Mouse (Mus musculus) left cerebral cortex, adult 8-10 months (tissue): ENCODE data around the gene Alyref. TPM values are rescaled to one million over a fixed set of nuclear protein-coding genes. Genes with fewer than 3 reads are reported as not detected.
"Not testable (repeated sequence)": the region's sequence is repeated elsewhere in the genome, so short reads cannot be mapped to it uniquely, and the experiment has no call there.

Source experiments
- DNase-seq, 2 experiments: peaks; one replicate each; pipeline ENCODE4 v3.0.0; 2022; ENCODE audit warnings: low spot score in 2 of 2
- total RNA-seq, 4 experiments: library from RNA; stranded (reverse); gene quantifications; 2 replicates each; pipeline ENCODE4 v1.2.4; 2022

The Alyref gene
- total RNA-seq, 4 experiments from 2014 or later, result 47.7 to 64.6 (median 51.9) TPM

DNA sequence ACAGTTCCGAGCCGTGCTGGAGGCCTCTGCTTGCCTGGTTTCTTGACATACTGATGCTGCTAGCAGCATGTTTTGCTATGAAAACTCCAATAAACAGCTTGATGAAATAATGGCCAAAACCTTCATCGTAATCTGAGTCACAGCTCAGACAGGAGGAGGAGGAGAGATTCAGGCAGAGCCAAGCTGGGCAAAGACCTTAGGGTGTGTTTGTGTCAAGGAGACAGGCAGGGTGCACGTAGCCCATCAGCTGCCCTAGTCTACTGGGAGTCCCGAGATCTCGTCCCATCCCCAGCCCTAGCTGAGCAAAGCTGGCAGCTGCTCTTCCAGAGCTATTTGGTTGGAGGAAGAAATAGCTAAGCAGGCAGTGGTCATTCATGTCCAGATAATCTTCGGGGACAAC lies 7.5 kb upstream of the Alyref start:
- no peak for DNase-seq

DNA sequence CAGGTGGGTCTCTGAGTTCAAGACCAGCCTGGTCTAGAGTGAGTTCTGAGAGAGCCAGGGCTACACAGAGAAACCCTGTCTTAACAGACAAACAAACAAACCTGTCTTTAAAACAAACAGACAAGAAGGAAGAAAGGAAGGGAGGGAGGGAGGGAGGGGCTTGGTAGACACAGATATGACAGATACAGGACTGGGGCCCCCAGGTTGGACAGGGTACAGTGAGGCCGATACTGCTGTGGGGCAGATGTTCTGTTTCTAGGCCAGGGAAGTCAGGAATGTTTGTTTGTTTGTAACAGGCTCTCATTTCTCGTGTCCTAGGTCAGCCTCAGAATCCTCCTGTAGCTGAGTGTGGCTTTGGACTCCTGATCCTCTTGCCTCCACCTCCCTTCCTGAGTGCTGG lies 5.4 kb upstream of the Alyref start:
- DNase-seq, result no peak

DNA sequence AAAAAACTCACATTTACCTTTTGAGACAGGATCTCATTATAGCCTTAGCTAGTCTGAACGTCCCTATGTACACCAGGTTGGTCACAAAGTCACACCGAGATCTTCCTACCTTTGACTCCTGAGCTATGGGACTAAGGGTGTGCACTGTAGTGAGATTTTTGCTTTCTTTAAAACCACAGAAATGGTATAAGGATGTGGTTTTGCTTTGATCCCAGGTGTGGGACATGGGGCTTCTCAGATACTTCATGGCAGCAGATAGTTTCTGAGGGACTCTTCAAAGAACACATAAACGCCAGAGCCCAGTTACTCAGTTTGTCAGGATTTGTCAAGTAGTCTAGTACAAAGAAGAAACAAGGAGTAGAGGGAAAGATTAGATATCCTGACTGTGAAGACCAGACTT lies 2.6 kb upstream of the Alyref start:
- DNase-seq, result no peak

DNA sequence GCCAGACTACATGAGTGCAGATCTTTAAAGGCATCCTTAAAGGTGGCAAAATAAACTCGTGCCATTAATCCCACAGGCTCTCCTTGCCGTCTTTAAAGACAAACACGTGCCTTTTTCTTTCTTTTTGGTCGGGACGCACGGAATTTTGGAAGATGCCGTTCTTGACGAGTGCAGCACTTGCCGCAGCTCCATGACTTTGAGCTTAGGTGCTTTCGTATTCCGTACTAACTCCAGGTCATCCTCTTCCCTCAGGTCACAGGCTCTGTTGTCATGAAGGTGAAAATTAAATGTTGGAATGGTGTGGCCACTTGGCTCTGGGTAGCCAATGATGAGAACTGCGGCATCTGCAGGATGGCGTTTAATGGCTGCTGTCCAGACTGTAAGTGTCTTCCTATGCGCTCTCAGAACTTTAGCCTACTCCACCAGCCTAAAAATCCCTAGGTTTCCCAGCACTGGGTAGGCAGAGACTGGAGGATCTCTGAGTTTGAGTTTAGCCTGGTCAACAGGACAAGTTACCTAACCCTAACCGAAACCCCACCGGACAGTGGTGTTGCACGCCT lies 905 bp upstream of the Alyref start:
- DNase-seq, result no peak

DNA sequence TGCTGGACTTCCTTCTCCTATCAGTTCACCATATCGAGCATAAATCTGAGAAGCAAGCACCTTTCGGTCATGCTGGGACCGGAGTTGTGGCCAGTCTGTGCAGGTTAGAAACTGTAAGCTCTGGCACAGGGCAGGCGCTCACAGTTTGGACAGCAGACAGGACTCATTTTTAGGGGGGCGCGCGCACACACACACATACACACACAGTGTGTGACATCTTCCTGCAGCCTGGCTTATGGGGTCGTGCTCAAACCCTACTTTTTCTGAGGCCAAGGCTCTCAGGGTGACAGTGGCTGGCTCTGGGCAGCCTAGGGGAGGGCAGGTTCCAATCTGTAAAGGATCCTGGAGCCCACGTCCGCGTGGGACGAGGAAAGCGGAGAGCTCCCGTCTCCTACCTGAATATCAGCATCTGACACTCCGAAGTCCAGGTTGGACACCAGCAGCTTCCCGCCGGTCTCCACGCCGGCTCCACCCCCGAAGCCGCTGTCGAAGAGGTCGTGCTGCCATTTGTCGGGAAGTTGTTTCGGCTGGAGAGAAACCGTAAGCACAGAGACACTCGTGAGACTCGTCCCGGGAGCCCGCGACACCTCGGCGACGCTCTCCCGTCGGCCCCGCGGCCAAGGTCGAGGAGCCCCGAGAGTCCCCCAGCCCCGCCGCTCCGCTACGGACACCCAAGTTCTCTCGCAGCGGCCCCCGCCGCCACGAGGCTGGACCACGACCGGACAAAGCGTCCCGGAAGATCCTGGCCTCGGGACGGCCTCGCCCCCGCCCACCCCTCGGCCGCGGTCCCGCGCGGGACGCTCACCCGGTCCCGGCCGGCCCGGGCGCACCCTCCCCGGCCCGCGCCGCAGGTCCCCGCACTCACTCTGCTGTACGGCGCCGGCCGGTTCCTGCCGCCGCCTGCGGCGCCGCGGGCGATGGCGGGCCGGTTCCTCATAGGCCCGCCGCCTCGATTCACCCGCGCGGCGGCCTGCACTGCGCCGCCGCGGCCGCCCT lies 627 bp downstream of the Alyref start:
- no peak for DNase-seq

DNA sequence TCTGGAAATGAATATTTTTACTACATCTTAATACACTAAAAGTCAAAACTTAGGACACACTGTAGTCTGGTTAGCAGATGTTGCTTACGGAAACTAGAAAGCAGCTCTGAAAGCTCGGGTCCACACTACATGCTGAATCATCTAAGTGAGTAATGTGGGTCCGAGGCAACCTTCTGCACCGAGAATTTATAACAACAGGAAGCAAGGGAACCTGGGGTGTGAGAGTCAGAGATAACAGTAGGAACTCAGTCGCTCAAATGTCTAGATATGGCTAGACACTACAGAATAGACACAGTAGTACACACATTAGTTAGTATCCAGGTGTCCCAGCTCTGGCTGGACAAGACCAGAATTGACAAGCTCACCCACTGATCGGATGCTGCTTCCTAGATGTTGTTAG lies 9.6 kb downstream of the Alyref start:
- DNase-seq, result no peak

DNA sequence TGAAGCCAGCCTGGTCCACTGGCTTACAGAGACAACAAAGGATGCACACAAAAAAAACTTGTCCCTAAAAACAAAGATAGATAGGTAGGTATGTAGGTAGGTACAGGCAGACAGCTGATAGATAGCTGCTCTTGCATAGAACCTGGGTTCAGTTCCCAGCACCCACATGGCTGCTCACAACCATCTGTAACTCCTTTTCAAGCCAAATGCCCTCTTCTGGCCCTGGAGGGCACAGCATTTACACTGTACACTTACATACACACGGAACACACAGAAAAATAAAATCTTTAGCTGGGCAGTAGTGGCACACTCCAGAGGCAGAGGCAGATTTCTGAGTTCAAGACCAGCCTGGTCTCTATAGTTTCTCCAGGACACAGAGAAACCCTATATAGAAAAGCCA lies 14.2 kb downstream of the Alyref start:
- DNase-seq, result no peak

DNA sequence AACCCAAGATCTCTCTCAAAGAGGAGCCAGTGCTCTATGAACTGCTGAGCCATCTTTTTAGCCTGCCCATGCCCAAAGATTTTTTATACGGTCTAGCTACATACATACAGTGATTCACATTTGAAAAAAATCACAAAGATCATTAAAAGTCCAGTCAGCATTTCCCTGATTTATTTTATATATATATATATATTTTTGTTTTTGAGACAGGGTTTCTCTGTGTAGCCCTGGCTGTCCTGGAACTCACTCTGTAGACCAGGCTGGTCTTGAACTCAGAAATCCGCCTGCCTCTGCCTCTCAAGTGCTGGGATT lies 15.2 kb downstream of the Alyref start:
- DNase-seq, result not testable (repeated sequence)

DNA sequence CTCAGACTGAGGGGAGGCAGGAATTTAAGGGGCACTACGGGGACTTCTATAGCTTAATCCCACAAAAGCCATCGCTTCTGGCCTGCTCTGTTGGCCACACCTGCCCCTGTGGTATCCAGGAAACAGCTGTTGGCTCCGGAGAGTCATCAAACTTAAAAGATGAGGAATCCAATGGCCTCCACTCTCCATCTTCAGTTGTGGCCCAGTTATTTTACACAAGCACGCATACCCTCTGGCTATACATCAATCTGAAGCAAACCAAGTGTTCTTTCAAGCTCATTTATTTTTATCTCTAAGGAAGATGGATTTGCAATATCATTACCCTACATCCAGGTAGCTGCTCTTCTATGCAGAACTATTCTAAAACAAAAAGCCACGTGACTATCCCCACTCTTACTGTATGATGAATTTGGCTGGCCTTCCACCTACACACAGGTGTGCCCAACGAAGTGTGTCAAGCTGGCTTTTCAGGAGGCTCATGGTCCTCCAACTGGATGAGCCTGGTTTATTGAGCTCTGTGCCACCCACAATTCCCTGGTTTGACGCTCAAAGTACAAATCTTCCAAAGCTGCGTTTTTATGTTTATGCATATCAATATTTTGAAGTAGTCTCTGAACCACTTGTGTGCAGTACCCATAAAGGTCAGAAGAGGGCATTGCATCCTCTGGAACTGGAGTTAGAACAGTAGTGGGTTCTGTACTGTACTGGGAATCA lies 15.7 kb downstream of the Alyref start:
- no peak for DNase-seq

DNA sequence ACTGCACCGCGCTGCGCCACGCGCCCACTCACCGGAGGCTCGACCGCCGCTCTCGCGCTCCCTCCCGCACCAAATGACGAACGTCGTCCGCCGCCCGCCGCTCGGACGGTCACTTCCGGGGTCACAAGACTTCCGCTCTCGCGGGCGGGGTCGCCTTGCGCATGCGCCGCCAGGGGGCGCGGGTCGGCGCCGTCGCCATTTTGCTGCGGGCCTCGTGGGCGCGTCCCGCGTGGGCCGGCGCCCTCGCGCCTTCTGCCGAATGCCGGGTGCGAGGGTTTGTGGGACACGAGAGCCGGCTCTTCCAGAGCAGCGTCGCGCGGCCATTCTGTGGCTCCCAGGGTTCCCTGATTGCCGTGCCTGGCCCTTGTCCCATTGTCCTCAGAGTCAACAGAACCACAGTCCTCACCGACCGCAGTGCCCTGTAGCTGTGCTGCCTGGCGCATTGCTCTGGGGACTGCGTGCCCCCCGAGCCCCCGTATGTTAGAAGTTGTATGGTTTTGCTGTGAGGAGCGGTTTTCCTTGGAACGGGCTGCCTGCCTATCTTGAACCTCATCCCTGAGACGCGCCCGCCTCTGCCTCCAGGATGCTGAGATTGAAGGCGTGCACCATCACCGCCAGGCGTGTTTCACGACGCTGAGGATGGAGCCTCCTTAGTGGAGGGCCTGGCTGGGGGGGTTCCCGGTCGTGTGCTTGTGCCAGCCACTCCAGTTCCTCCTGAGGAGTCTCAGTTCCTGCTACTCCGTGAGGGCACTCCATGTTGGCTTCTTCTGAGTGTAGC lies 16.5 kb downstream of the Alyref start, which contains the start of gene Arhgdia:
Gene Arhgdia (minus strand): TSS at position 135 of the 778 bp plus-strand sequence.
- peak; percentile 80 to 88 for DNase-seq

DNA sequence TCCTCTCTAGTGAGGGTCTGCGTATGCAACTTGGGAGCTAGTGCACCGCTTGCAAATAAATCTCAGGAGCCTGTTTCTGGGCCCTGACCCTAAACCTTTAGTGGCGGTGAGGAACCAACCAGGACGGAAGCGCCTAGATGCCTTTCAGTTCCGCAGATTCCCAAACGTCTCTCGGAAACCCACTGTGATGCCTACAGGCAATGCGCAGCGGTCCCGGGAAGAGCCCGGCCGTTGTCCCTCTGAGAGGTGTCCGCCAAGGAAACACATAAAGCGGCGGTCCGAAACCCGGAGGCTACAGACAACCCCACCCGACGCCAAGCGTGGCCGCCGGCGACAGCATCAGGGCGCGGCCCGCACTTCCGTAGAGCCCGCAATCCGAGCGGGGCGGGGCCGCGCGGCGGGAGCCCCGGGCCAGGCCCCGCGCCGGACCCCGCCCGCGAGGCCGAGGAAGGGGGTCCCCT lies 17.3 kb downstream of the Alyref start:
- no peak for DNase-seq

DNA sequence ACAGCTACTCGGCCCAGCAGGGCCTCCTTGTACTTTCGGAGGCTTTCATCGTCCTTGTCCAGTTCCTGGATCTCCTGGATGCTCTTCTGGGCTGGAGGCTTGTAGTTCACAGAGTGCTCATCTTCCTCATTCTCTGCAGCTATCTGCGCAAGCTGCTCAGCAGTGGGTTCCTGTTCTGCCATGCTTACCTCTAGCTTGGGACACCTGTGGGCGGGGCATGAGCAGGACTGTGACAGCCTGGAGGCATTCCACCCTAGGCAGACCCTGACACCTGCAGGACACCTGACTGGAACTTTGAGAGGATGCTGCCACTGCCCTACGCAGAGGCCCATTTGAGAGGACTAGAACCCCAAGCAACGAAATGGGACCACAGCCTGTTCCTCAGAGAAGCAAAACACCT lies 18.0 kb downstream of the Alyref start:
- no peak for DNase-seq

DNA sequence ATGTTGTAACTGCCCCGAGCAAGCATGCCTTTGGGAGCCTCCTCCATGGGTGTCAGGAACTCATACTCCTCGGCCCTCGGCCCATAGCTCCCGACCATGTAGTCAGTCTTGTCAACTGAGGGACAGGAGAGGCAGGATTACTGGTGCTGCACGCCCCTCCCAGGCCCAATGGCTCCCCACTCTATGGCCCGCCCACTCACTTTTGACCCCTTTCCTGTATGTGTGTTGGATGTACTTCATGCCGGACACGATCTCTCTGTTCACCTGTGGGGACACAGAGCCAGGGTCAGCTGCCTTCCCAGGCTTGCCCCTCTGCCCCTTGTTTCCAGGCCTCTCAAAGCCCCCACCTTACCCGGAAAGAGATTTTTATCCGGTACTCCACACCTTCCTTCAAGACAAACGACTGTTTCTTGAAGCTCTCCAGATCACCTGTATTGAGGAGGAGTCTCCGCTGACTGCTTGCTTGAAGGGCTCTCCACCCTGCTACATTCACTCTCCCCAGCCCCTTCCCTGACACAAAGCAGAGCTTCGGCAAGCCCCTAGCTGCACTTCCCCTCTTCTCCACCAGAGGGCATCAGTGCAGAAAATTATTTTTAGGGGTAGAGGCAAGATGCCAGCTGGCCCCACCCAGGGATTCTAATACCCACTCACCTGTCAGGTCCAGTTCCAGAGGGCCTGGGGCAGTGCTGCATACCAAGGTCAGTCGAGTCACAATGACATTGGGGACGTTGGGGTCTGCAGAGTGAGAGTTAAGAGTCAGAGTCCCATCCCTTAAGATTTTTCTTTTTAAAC lies 18.7 kb downstream of the Alyref start:
- no peak for DNase-seq

DNA sequence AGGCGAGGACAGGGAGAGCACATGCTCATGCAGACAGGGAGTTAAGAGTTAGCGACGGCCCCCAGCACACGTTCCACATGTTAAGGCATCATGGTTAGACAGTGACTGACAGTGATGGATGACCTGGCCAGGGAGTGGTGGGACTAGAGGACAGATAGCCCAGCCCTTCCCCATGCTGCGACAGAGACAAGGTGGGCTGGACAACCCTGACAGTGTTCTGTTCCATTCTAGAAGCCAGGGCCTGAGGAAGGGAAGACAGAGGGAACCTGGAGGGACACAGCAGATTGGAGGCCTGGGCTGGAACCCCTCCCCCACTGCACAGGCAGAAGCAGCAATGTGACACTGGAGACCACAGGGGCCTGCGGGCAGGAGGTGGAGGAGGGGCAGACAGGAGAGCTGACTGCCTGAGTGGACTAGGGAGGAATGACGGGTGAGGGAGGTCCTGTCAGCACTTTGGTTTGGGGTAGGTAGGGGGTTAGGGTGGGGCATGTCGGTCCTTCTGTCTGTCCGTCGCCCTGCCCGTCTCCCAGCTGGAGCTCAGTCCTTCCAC lies 19.4 kb downstream of the Alyref start:
- no peak for DNase-seq

DNA sequence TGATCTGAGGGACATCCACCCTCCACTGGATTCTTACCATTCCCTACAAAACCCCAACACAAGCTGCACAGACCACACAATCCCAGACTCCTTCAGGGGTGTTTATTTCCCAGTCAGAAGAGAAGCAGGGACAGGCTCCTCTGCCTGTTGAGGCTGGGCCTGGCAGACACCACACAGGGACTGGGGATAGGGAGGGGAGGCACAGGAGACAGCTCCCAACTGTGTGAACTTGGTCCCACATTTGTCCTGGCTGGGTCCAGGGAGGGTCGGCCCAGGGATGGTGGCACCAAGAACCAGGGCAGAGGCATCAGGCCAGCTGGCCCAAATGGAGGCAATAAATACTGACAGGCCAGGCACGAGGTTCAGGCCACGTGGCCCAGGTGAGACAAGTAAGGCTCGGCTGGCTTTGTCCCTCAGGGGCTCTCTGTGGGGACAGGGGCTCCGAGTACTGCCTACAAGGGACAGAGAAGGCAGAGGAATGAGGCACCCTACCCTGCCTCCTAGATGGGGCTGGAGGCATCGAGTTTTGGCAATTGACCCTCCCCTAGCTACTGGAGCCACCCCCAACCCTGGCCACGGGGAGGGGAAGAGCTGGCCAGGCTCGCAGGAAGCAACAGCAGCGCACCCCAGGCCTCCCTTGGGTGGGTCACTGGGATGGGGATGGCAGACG lies 20.0 kb downstream of the Alyref start:
- no peak for DNase-seq

DNA sequence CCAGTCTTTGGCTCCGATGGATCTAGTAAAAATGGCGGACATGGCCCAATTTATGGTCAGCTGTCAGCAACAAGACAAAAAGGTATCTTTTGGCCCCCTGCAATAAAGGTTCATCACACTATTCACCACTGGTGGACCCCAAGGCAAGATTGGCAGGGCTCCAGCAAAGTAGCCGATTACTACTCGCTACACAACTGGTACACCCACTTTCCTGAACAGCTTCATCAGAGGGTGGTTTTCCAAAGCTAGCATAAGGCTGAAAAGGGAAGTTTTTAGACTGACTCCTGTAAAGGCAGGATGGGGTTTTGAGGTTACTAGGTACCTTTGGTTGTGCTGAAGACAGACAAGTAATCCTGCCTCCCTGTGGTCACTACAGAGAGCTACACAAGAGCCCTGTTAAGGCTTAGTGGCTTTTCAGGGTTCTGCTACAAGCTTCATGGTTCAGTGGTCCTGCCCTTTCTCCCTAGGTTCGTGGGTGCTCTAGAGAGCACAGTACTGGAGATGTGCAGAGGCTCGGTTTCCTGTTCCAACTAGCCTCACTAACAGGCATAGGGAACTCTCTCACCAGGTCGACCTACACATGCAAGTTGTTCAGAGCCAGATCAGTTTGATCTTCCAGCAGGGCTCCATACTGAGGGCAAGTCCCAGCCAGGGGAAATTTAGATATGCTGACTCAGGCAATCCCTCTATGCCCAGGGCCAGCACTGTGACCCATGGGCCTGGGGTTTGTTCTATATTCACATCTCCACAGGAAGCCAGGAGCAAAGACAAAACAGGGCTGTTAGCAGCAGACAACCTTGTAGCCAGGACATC lies 20.7 kb downstream of the Alyref start:
- DNase-seq, result no peak

DNA sequence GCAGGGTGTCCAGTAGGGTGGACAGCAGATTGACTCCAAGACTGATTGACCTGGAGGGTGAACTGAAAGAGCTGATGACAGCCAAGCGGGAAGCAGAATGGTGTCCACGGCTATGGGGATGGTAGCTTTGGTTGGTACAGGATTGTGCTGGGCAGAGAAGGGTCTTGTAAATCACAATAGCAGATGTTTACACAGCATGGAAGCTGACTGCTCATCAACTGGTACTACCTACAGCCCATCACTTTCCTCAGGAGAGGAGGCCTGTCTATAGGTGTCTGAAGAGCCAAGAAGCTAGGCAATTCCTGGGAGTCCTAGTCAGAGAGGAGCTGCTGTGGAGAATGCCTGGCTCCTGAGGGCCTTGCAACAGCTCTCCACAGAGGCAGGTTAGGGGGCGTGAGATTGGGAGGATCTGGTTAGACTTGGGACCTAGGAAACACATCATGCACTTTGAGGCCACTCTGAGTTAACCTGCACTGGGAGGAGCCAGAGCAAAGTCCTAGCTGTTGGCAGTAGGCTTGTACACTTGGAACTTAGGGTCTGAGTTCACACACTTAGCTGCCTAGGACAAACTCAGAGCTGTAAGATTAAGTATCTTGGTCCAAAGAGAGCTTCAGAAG lies 21.7 kb downstream of the Alyref start:
- no peak for DNase-seq

DNA sequence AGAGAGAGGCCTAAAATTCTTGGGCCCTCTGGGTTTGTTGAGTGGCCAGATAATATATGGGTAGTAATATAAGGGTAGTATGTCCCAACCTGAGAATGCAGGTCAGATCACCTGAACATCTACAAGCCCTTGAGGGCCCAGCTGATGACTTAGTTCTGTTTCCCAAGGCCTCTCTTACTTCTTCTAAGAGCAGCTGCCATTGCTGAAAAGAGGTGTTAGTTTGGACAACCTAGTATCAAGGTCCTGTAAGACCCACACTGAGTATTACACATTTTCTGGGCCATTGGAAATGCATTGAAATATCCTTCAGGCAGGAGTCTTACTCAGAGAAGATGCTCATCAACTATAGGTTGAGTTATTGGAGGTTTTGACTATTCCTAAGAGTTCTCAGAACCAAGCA lies 22.2 kb downstream of the Alyref start:
- no peak for DNase-seq
